Mouse (Mus musculus): ENCODE results near the gene Esyt1. TPM values are rescaled to one million over a fixed set of nuclear protein-coding genes. Genes with fewer than 3 reads are reported as not detected.

Esyt1 gene
- polyA plus RNA-seq, 1 experiment from 2014 or later: 26.6 TPM

Small RNA genes lying within 50 kb of the gene (microRNA-seq; reads per million reads assigned to microRNA genes)
- gene Gm47275: not detected
- not detected for gene Mir6916

Other genes with a start within 250 kb of the Esyt1 start
- gene Il23a, start 227.1 kb downstream of the Esyt1 start, polyA plus RNA-seq (2016; fragmentation: Nextera tagmentation; extraction: Ambion mirVana): not detected in 2 replicates
- gene Pan2, start 222.5 kb downstream of the Esyt1 start, polyA plus RNA-seq (2016; fragmentation: Nextera tagmentation; extraction: Ambion mirVana): 39.8 and 41.7 TPM in 2 replicates
- gene Cnpy2, start 203.4 kb downstream of the Esyt1 start, polyA plus RNA-seq (2016; fragmentation: Nextera tagmentation; extraction: Ambion mirVana): 219 and 220 TPM in 2 replicates
- gene Cs, start 188.1 kb downstream of the Esyt1 start, polyA plus RNA-seq (2016; fragmentation: Nextera tagmentation; extraction: Ambion mirVana): 205 and 209 TPM in 2 replicates
- gene Coq10a, start 156.9 kb downstream of the Esyt1 start, polyA plus RNA-seq (2016; fragmentation: Nextera tagmentation; extraction: Ambion mirVana): 28.6 and 33.6 TPM in 2 replicates
- gene Ankrd52, start 148.8 kb downstream of the Esyt1 start, polyA plus RNA-seq (2016; fragmentation: Nextera tagmentation; extraction: Ambion mirVana): 12.9 and 13.5 TPM in 2 replicates
- not detected in 2 replicates for gene Slc39a5, start 124.6 kb downstream of the Esyt1 start, polyA plus RNA-seq (2016; fragmentation: Nextera tagmentation; extraction: Ambion mirVana)
- 127 and 147 TPM in 2 replicates for gene Nabp2, start 114.4 kb downstream of the Esyt1 start, polyA plus RNA-seq (2016; fragmentation: Nextera tagmentation; extraction: Ambion mirVana)
- gene Rnf41, start 114.2 kb downstream of the Esyt1 start, polyA plus RNA-seq (2016; fragmentation: Nextera tagmentation; extraction: Ambion mirVana): 57.6 and 60.7 TPM in 2 replicates
- 188 and 202 TPM in 2 replicates for gene Smarcc2, start 66.6 kb downstream of the Esyt1 start, polyA plus RNA-seq (2016; fragmentation: Nextera tagmentation; extraction: Ambion mirVana)
- gene Myl6, start 31.7 kb downstream of the Esyt1 start, polyA plus RNA-seq (2016; fragmentation: Nextera tagmentation; extraction: Ambion mirVana): 747 and 793 TPM in 2 replicates
- gene Myl6b, start 27.2 kb downstream of the Esyt1 start, polyA plus RNA-seq (2016; fragmentation: Nextera tagmentation; extraction: Ambion mirVana): 2.7 and 3.0 TPM in 2 replicates
- gene Zc3h10, start 21.9 kb upstream of the Esyt1 start, polyA plus RNA-seq (2016; fragmentation: Nextera tagmentation; extraction: Ambion mirVana): 20.1 and 22.5 TPM in 2 replicates
- gene Rpl41, start 23.4 kb upstream of the Esyt1 start, polyA plus RNA-seq (2016; fragmentation: Nextera tagmentation; extraction: Ambion mirVana): 2,391 and 2,602 TPM in 2 replicates
- 164 and 170 TPM in 2 replicates for gene Pa2g4, start 40.1 kb upstream of the Esyt1 start, polyA plus RNA-seq (2016; fragmentation: Nextera tagmentation; extraction: Ambion mirVana)
- 0.76 and 0.94 TPM in 2 replicates for gene Erbb3, start 63.8 kb upstream of the Esyt1 start, polyA plus RNA-seq (2016; fragmentation: Nextera tagmentation; extraction: Ambion mirVana)
- gene Rps26, start 100.9 kb upstream of the Esyt1 start, polyA plus RNA-seq (2016; fragmentation: Nextera tagmentation; extraction: Ambion mirVana): 444 and 507 TPM in 2 replicates
- gene Ikzf4, start 120.1 kb upstream of the Esyt1 start, polyA plus RNA-seq (2016; fragmentation: Nextera tagmentation; extraction: Ambion mirVana): 8.3 and 10.4 TPM in 2 replicates
- 12.5 and 13.6 TPM in 2 replicates for gene Suox, start 148.2 kb upstream of the Esyt1 start, polyA plus RNA-seq (2016; fragmentation: Nextera tagmentation; extraction: Ambion mirVana)
- 96.5 and 102 TPM in 2 replicates for gene Rab5b, start 170.4 kb upstream of the Esyt1 start, polyA plus RNA-seq (2016; fragmentation: Nextera tagmentation; extraction: Ambion mirVana)
- 0.90 and 1.1 TPM in 2 replicates for gene Pmel, start 178.3 kb upstream of the Esyt1 start, polyA plus RNA-seq (2016; fragmentation: Nextera tagmentation; extraction: Ambion mirVana)
- 76.4 and 85.5 TPM in 2 replicates for gene Cdk2, start 179.2 kb upstream of the Esyt1 start, polyA plus RNA-seq (2016; fragmentation: Nextera tagmentation; extraction: Ambion mirVana)
- 3.9 and 4.8 TPM in 2 replicates for gene Dgka, start 219.0 kb upstream of the Esyt1 start, polyA plus RNA-seq (2016; fragmentation: Nextera tagmentation; extraction: Ambion mirVana)
- gene Pym1, start 222.0 kb upstream of the Esyt1 start, polyA plus RNA-seq (2016; fragmentation: Nextera tagmentation; extraction: Ambion mirVana): 50.5 and 54.6 TPM in 2 replicates

Data from midbrain, embryonic 12.5 days (tissue).